Mouse (Mus musculus): ENCODE data around the gene Dpp8.

The Dpp8 gene

GRCm38 (mm10) chr9:65100991-65101685 lies 68.9 kb downstream of the Dpp8 start, which contains the start of gene Igdcc4:
Gene Igdcc4, plus strand, starts transcription at chr9:65101486.
- DNase-seq, result no peak

GRCm38 (mm10) chr9:65101686-65102376 lies 69.6 kb downstream of the Dpp8 start:
- DNase-seq, result peak; percentile 22

- no peak for DNase-seq
Measured at GRCm38 (mm10) chr9:65102377-65103172, 70.4 kb downstream of the Dpp8 start.

GRCm38 (mm10) chr9:65103173-65103752 lies 71.0 kb downstream of the Dpp8 start:
- no peak for DNase-seq

- no peak for DNase-seq
Measured at GRCm38 (mm10) chr9:65106821-65107220, 74.6 kb downstream of the Dpp8 start.

GRCm38 (mm10) chr9:65107893-65108292 lies 75.7 kb downstream of the Dpp8 start:
- no peak for DNase-seq

GRCm38 (mm10) chr9:65109132-65110072 lies 77.2 kb downstream of the Dpp8 start:
- DNase-seq, result no peak

GRCm38 (mm10) chr9:65111698-65112097 lies 79.5 kb downstream of the Dpp8 start:
- DNase-seq, result no peak

GRCm38 (mm10) chr9:65113694-65114093 lies 81.5 kb downstream of the Dpp8 start:
- no peak for DNase-seq

- DNase-seq, result no peak
Measured at GRCm38 (mm10) chr9:65115891-65116290, 83.7 kb downstream of the Dpp8 start.

GRCm38 (mm10) chr9:65117516-65117915 lies 85.3 kb downstream of the Dpp8 start:
- DNase-seq, result no peak

- DNase-seq, result peak; percentile 81
Measured at GRCm38 (mm10) chr9:65120935-65121334, 88.7 kb downstream of the Dpp8 start.

GRCm38 (mm10) chr9:65122545-65122944 lies 90.3 kb downstream of the Dpp8 start:
- DNase-seq, result no peak

GRCm38 (mm10) chr9:65123552-65124168 lies 91.4 kb downstream of the Dpp8 start:
- peak; percentile 67 for DNase-seq

GRCm38 (mm10) chr9:65128123-65128815 lies 96.1 kb downstream of the Dpp8 start:
- peak; percentile 43 for DNase-seq

- DNase-seq, result peak; percentile 16
Measured at GRCm38 (mm10) chr9:65131717-65132116, 99.5 kb downstream of the Dpp8 start.
